Mouse (Mus musculus): ENCODE data around the gene Crygb. TPM values are rescaled to one million over a fixed set of nuclear protein-coding genes. Genes with fewer than 3 reads are reported as not detected.

The Crygb gene
- polyA plus RNA-seq, 1 experiment from 2014 or later, result 1.1 TPM

- H3K4me1 ChIP-seq (replicated peaks), result no peaks in the 10 kb centered on the region
- H3K27ac ChIP-seq (ENCODE audit: poor library complexity, severe bottlenecking), result no peak overlapping the region
- peak overlapping the region; percentile 32; the same call in 1 of the 2 replicates for H3K4me2 ChIP-seq
- WGBS, result 58% methylated on average over 25 of the region's 25 CpGs
- ATAC-seq (ENCODE audit: insufficient number of reproducible peaks, low FRiP score), result no peak
- no peak overlapping the region for H3K4me3 ChIP-seq
- no peaks in the 10 kb centered on the region for H3K36me3 ChIP-seq
- no peaks in the 10 kb centered on the region for H3K9me3 ChIP-seq (replicated peaks)
- H3K27me3 ChIP-seq (replicated peaks), result no peaks in the 10 kb centered on the region
- no peak overlapping the region for H3K9ac ChIP-seq
These were observed 27.8 kb upstream of the Crygb start for GRCm38 (mm10) chr1:65109756-65110435.

GRCm38 (mm10) chr1:65109196-65109595 lies 27.1 kb upstream of the Crygb start:
- Histone ChIP-seq H3K9me3 (replicated peaks) (no peaks in the 10 kb centered on the region), H3K27me3 (replicated peaks) (no peaks in the 10 kb centered on the region), H3K36me3 (no peaks in the 10 kb centered on the region), H3K9ac (no peak overlapping the region), H3K4me1 (replicated peaks) (no peaks in the 10 kb centered on the region), H3K4me2 (no peak overlapping the region), H3K27ac (ENCODE audit: poor library complexity, severe bottlenecking) (no peak overlapping the region), H3K4me3 (no peak overlapping the region)
- no peak for ATAC-seq (ENCODE audit: insufficient number of reproducible peaks, low FRiP score)
- 80% methylated on average over 8 of the region's 8 CpGs for WGBS

GRCm38 (mm10) chr1:65107654-65108279 lies 25.7 kb upstream of the Crygb start:
- Histone ChIP-seq H3K27me3 (replicated peaks) (no peaks in the 10 kb centered on the region), H3K36me3 (no peaks in the 10 kb centered on the region), H3K9me3 (replicated peaks) (no peaks in the 10 kb centered on the region), H3K9ac (no peak overlapping the region), H3K4me2 (no peak overlapping the region), H3K4me3 (no peak overlapping the region), H3K27ac (ENCODE audit: poor library complexity, severe bottlenecking) (no peak overlapping the region), H3K4me1 (replicated peaks) (no peaks in the 10 kb centered on the region)
- no peak for ATAC-seq (ENCODE audit: insufficient number of reproducible peaks, low FRiP score)
- 87% methylated on average over 10 of the region's 10 CpGs for WGBS

GRCm38 (mm10) chr1:65103273-65103672 lies 21.2 kb upstream of the Crygb start, which contains the start of gene Cryga:
Cryga (minus strand) TSS chr1:65103373.
- no peak for ATAC-seq (ENCODE audit: insufficient number of reproducible peaks, low FRiP score)
- Histone ChIP-seq H3K4me3 (no peak within 1 kb of the TSS), H3K27ac (ENCODE audit: poor library complexity, severe bottlenecking) (no peak within 1 kb of the TSS), H3K4me1 (replicated peaks) (no peaks in the 10 kb centered on the region), H3K9ac (no peak within 1 kb of the TSS), H3K4me2 (no peak within 1 kb of the TSS), H3K36me3 (no peaks in the 10 kb centered on the region), H3K9me3 (replicated peaks) (no peaks in the 10 kb centered on the region), H3K27me3 (replicated peaks) (no peaks in the 10 kb centered on the region)
- WGBS, result 83% methylated on average over 11 of the region's 11 CpGs

GRCm38 (mm10) chr1:65096953-65097352 lies 14.9 kb upstream of the Crygb start:
- no peaks in the 10 kb centered on the region for H3K36me3 ChIP-seq
- WGBS, result 73% methylated on average over 3 of the region's 3 CpGs
- H3K27ac ChIP-seq (ENCODE audit: poor library complexity, severe bottlenecking), result no peak overlapping the region
- no peaks in the 10 kb centered on the region for H3K27me3 ChIP-seq (replicated peaks)
- no peaks in the 10 kb centered on the region for H3K4me1 ChIP-seq (replicated peaks)
- H3K9me3 ChIP-seq (replicated peaks), result no peaks in the 10 kb centered on the region
- no peak overlapping the region for H3K4me2 ChIP-seq
- H3K4me3 ChIP-seq, result no peak overlapping the region
- ATAC-seq (ENCODE audit: insufficient number of reproducible peaks, low FRiP score), result no peak
- H3K9ac ChIP-seq, result no peak overlapping the region

GRCm38 (mm10) chr1:65091566-65091965 lies 9.5 kb upstream of the Crygb start:
- H3K9ac ChIP-seq, result no peak overlapping the region
- H3K4me1 ChIP-seq (replicated peaks), result no peaks in the 10 kb centered on the region
- no peaks in the 10 kb centered on the region for H3K36me3 ChIP-seq
- no peak overlapping the region for H3K4me3 ChIP-seq
- H3K27ac ChIP-seq (ENCODE audit: poor library complexity, severe bottlenecking), result no peak overlapping the region
- ATAC-seq (ENCODE audit: insufficient number of reproducible peaks, low FRiP score), result no peak
- no peaks in the 10 kb centered on the region for H3K27me3 ChIP-seq (replicated peaks)
- H3K9me3 ChIP-seq (replicated peaks), result no peaks in the 10 kb centered on the region
- WGBS, result 87% methylated on average over 3 of the region's 3 CpGs
- H3K4me2 ChIP-seq, result no peak overlapping the region

- Histone ChIP-seq H3K4me1 (replicated peaks) (no peaks in the 10 kb centered on the region), H3K9me3 (replicated peaks) (no peaks in the 10 kb centered on the region), H3K4me3 (no peak overlapping the region), H3K27ac (ENCODE audit: poor library complexity, severe bottlenecking) (no peak overlapping the region), H3K4me2 (no peak overlapping the region), H3K36me3 (no peaks in the 10 kb centered on the region), H3K27me3 (replicated peaks) (no peaks in the 10 kb centered on the region), H3K9ac (no peak overlapping the region)
- no peak for ATAC-seq (ENCODE audit: insufficient number of reproducible peaks, low FRiP score)
- 51% methylated on average over 2 of the region's 2 CpGs for WGBS
These were observed 8.3 kb upstream of the Crygb start for GRCm38 (mm10) chr1:65090370-65090769.

GRCm38 (mm10) chr1:65088567-65089356 lies 6.7 kb upstream of the Crygb start:
- Histone ChIP-seq H3K9ac (no peak overlapping the region), H3K27me3 (replicated peaks) (no peaks in the 10 kb centered on the region), H3K4me1 (replicated peaks) (no peaks in the 10 kb centered on the region), H3K36me3 (no peaks in the 10 kb centered on the region), H3K9me3 (replicated peaks) (no peaks in the 10 kb centered on the region), H3K4me3 (no peak overlapping the region), H3K4me2 (no peak overlapping the region), H3K27ac (ENCODE audit: poor library complexity, severe bottlenecking) (no peak overlapping the region)
- WGBS, result 60% methylated on average over 6 of the region's 6 CpGs
- no peak for ATAC-seq (ENCODE audit: insufficient number of reproducible peaks, low FRiP score)

GRCm38 (mm10) chr1:65075607-65076006 lies 6.5 kb downstream of the Crygb start:
- Histone ChIP-seq H3K9ac (no peak overlapping the region), H3K4me1 (replicated peaks) (0 out of 2 replicates have a peak, but pooled peaks cover 3% of the 10 kb centered on the region), H3K27me3 (replicated peaks) (no peaks in the 10 kb centered on the region), H3K27ac (ENCODE audit: poor library complexity, severe bottlenecking) (no peak overlapping the region), H3K4me2 (no peak overlapping the region), H3K36me3 (no peaks in the 10 kb centered on the region), H3K9me3 (replicated peaks) (no peaks in the 10 kb centered on the region), H3K4me3 (no peak overlapping the region)
- WGBS, result 18% methylated on average over 5 of the region's 5 CpGs
- ATAC-seq (ENCODE audit: insufficient number of reproducible peaks, low FRiP score), result no peak

- no peak within 1 kb of the TSS for H3K9ac ChIP-seq
- no peak within 1 kb of the TSS for H3K4me3 ChIP-seq
- H3K9me3 ChIP-seq (replicated peaks), result no peaks in the 10 kb centered on the region
- H3K27me3 ChIP-seq (replicated peaks), result no peaks in the 10 kb centered on the region
- no peaks in the 10 kb centered on the region for H3K36me3 ChIP-seq
- H3K27ac ChIP-seq (ENCODE audit: poor library complexity, severe bottlenecking), result no peak within 1 kb of the TSS
- WGBS, result 63% methylated on average over 6 of the region's 6 CpGs
- H3K4me1 ChIP-seq (replicated peaks), result no peaks in the 10 kb centered on the region
- no peak for ATAC-seq (ENCODE audit: insufficient number of reproducible peaks, low FRiP score)
- H3K4me2 ChIP-seq, result no peak within 1 kb of the TSS
These were observed 8.5 kb downstream of the Crygb start, which contains the start of gene Crygc for GRCm38 (mm10) chr1:65073589-65073988. Crygc (minus strand) TSS chr1:65073689.

GRCm38 (mm10) chr1:65067842-65068241 lies 14.2 kb downstream of the Crygb start:
- Histone ChIP-seq H3K4me1 (replicated peaks) (no peaks in the 10 kb centered on the region), H3K27me3 (replicated peaks) (no peaks in the 10 kb centered on the region), H3K9ac (no peak overlapping the region), H3K27ac (ENCODE audit: poor library complexity, severe bottlenecking) (no peak overlapping the region), H3K9me3 (replicated peaks) (peaks cover 4% of the 10 kb centered on the region; the same call in 1 of the 2 replicates), H3K4me3 (no peak overlapping the region), H3K36me3 (no peaks in the 10 kb centered on the region), H3K4me2 (no peak overlapping the region)
- ATAC-seq (ENCODE audit: insufficient number of reproducible peaks, low FRiP score), result no peak
